Mouse (Mus musculus) adrenal gland, adult 8-10 months (tissue): ENCODE results near the gene Cd27. TPM values are rescaled to one million over a fixed set of nuclear protein-coding genes. Genes with fewer than 3 reads are reported as not detected.

ENCODE experiments used
- DNase-seq: peaks from one replicate; pipeline ENCODE4 v3.0.0; 2022
- microRNA-seq, 2 experiments: library from miRNA; unstranded; fragments of <30 nt; microRNA quantifications; one replicate each; pipeline ENCODE4 v1.2.0; 2022
- total RNA-seq, 4 experiments: library from RNA; stranded (reverse); gene quantifications; 2 replicates each; pipeline ENCODE4 v1.2.4; 2022

Gene Cd27
- total RNA-seq, 4 experiments from 2014 or later: 0.38 to 0.75 (median 0.64) TPM

DNA sequence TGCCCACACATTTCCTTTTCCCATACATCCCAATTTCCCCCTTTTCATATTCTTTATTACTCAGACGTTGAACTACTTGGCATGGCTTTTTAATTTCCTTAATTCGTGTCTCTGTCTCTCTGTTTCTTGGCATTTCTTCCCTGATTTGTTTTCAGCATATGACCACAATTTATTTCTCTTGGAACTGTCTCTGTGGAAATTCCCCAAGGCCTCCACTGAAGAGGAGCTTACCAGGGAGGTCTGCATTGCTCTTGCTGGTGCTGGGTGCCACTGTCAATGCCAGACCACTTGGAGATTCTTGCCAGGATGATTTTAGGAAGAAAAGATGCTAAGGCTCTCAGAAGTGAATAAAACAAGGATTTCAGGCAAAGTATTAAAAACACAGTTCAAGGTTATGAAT lies 24.2 kb downstream of the Cd27 start:
- DNase-seq: no peak

DNA sequence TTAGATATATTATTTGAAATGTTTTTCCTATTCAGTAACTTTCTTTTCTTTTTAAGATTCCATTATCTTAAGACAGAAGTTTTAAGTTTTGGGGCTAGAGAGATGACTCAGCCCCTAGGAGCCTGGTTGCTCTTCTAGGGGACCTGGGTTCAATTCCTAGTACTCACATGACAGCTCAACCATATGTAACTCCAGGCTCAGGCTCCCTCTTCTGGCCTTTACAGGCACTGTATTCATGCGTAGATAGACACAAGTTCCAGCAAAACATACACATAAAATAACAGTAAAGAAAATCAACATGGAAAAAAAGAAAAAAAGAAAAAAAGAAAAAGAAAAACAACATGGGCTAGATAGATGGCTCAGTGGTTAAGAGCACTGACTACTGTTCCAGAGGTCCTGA lies 26.4 kb downstream of the Cd27 start:
- DNase-seq: no peak

DNA sequence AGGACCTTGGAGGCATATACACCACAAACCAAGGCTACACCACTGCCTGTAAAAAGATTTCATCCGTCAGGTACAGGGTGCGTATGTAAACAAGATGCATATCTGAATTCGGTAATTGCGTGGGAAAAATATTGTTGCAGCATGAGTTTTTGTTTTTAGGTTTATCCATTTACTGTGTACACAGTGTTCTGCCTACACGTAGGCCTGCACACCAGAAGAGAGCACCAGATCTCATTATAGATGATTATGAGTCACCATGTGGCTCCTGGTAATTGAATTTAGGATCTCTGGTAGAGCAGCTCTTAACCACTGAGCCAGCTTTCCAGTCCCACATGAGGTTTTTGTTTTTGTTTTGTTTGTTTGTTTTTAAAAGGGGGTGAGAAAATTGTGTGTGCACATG lies 39.6 kb downstream of the Cd27 start:
- DNase-seq: no peak

DNA sequence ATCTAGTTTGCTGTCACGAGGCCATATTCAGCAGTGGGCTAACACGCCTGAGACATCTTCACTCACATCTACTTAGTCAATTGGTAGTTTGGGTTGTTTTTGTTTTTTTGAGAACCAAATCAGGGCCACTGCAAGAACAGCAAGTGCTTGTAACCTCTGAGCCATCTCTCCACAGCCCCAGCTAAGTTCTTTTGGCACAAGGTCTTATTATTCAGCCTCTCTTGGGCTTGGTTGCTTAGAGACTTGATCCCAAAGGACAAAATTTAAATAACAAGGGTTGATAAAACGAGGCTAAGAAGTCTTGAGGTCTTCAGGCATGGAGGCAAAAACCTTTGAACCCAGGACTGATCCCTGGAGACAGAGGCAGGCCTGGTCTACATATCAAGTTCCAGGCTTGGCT lies 40.5 kb downstream of the Cd27 start:
- no peak for DNase-seq

DNA sequence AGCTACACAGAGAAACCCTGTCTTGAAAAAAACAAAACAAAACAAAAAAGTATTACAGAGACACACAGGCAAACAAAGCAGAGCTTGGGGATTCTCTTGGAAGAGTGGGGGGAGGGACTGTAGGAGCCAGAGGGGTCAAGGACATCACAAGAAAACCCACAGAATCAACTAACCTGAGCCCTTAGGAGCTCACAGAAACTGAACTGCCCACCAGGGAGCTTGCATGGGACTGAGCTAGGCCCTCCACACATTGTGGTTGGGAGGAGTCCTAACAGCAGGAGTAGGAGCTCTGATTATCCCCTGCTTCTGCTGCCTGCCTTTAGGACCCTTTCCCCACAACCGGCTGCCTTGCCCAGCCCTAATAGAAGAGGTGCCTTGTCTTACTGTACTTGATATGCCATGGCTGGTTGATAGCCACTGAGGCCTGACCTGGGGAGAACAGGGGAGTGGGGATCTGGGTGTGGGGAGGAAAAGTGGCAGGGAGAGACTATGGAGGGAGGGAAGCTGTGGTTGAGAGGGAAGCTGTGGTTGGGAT lies 41.2 kb downstream of the Cd27 start:
- DNase-seq: no peak

DNA sequence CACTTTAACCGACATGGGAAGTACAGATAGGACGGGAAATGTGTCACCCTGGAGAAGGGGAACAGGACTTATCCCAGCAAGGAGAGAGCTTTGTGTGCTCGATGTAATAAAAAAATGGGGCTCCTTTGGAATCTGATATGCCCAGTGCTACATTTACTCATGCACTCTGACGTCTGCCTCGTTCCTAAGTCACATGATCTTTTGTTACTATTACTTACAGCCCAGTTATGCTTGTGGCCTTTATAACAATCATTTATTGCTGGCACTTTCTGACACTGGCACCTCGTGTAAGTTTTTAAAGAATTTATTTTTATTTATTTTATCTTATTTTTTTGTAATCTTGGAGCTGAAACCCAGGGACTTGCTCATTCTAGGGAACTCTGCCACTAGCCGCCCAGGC lies 43.4 kb downstream of the Cd27 start:
- DNase-seq: no peak

DNA sequence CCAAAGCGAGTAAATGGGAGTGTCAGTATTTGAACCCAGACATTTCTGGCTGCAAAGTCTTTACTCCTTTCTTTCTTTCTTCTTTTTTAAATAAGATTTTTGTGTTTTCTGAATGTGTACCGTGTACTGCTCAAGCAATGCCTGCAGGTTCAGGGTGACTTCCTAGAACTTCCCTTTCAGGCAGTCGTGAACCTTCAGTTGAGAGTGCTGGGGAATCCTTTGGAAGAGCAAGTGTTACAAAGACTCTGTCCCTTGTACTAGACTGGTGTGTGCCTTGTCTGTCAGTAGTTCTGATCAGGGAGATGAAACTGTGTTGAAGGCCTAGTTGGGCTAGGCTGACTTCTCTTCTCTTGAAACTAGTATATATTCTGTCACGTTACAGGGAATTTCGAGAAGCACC lies 44.0 kb downstream of the Cd27 start:
- no peak for DNase-seq

DNA sequence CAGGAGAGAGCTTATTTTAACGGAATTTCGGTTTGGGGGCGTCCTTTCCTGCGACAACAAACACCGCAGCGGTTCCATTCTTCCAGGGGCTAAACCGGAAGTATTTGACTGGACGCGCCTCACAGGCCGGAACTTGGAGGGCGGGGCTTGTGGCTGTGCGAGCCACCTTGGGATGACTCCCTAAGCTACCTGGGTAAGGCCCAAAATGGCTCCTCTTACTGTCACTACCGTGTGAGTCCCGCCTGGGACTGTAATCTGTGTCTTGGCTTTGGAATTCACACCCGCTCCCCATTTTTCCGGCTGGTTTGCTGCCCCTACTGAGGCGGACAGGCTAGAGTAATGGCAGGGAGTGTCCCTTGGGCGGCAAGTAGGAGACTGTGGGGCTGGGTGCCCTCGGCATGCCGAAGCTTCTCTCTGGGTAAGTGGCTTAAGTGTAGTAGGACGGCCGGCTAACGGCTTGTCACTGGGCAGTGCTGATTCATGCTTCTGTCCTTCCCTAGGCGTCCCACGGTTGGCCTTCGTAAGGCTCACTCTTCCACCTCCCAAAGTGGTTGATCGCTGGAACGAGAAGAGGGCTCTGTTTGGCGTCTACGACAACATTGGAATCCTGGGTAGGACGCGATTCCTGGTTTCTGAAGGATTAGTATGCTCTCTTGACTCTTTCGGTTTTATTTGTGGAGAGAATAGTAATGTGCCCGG lies 44.6 kb downstream of the Cd27 start:
- DNase-seq: peak; percentile 91

DNA sequence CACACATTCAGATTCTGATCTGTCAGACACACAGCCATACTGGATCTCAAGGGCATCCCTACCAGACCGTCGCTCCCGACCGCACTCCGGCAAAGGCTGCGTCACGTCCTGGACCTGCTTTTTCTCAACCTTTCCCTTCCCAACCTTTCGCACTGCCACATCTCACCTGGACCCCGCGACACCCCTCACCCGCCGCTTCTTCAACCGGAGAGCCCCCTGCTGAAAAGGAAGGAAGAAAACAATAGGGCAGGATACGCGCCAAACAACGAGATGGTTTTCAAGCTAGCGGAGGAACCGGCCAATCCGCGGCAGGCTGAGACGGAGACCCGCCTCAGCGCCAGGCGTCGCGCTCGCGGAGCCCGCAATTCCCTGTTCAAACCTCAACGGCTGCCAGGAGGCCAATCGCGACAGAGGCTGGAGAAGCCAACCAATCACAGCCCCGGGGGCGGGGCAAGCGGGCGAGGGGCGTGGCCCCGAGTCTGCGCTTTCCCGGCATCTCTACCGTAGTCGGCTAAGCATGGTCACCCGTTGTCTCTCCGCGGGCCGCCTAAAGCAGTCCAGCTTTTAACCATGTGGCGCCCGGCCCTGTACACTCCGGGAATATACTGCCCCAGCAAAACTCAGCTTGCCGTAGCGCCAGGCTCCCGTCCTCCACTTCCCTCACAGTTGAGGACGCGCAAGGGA lies 45.3 kb downstream of the Cd27 start, which contains the start of the genes Ncapd2 and Mrpl51:
TSS of gene Ncapd2 (minus strand) at position 370 of the 684 bp plus-strand sequence.
TSS of gene Mrpl51 (plus strand) at position 470 of the 684 bp plus-strand sequence.
- DNase-seq: peak; percentile 95

DNA sequence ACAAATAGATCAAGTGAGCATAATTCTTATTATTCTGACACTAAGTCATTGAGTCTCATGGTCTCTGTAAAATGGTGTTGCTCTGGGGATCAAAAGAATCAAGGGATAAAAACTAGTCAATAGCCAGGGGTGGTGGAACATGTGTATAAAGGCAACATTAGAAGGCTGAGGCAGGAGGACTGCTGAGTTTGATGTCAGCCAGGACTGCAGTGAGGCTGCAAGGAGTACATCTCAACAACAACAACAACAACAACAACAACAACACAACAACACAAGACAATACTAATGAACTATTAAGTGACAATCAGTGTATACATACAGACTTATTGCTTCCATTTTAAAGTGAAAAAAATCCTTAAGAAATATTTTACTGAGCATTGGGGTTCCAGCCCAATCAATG lies 46.0 kb downstream of the Cd27 start:
- no peak for DNase-seq

DNA sequence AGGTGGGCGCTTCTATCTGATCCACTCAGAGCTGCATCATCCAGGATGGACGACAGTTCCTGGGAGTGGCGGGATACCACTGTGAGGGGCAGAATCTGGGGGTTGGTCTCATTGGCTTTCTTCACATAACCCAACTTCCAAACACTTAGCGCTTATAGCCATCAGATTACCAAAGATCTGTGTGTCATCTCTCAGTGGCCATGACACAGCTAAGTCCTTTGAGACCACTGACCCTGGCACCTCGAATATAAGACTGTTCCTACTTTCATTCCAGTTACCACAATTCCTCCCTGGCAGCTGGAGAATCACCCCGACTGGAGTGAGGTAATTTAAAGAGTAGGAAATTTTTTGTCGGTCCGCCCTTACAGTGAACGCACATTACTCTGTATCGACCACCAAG lies 50.6 kb downstream of the Cd27 start:
- DNase-seq: no peak

Small RNA genes lying within 50 kb of the gene (microRNA-seq; reads per million reads assigned to microRNA genes)
- 0 to 0.50 reads per million in 2 experiments for gene Mir3098
- gene Mir8113: 0 reads per million in 2 experiments

Other genes starting within 250 kb of the Cd27 start
- 1 to 10 TPM in 3 of 4 experiments, under 1 TPM in 1; 0.81 to 3.8 (median 1.9) TPM for gene Pianp, start 240.3 kb downstream of the Cd27 start, total RNA-seq
- gene Zfp384, start 227.9 kb downstream of the Cd27 start, total RNA-seq: 10 to 100 TPM; 46.9 to 87.0 (median 56.5) TPM
- 10 to 100 TPM; 62.7 to 74.3 (median 72.6) TPM for gene Ing4, start 197.2 kb downstream of the Cd27 start, total RNA-seq
- gene Acrbp, start 187.3 kb downstream of the Cd27 start, total RNA-seq: 10 to 100 TPM in 1 of 4 experiments, 1 to 10 TPM in 3; 6.9 to 12.1 (median 9.1) TPM
- 1 to 10 TPM in 1 of 4 experiments, under 1 TPM in 3; 0.73 to 1.3 (median 0.83) TPM for gene Lpar5, start 169.1 kb downstream of the Cd27 start, total RNA-seq
- gene Chd4, start 141.0 kb downstream of the Cd27 start, total RNA-seq: 100 to 1,000 TPM; 140 to 272 (median 202) TPM
- 10 to 100 TPM; 41.6 to 48.8 (median 43.4) TPM for gene Nop2, start 105.1 kb downstream of the Cd27 start, total RNA-seq
- gene Iffo1, start 91.8 kb downstream of the Cd27 start, total RNA-seq: 10 to 100 TPM; 15.2 to 60.0 (median 37.1) TPM
- 1,000 to 10,000 TPM; 1,769 to 2,176 (median 2,111) TPM for gene Gapdh, start 70.5 kb downstream of the Cd27 start, total RNA-seq
- 10 to 100 TPM; 10.6 to 40.2 (median 26.6) TPM for gene Ncapd2, start 45.3 kb downstream of the Cd27 start, total RNA-seq
- gene Mrpl51, start 45.2 kb downstream of the Cd27 start, total RNA-seq: 100 to 1,000 TPM; 155 to 179 (median 167) TPM
- gene Vamp1, start 21.5 kb downstream of the Cd27 start, total RNA-seq: 10 to 100 TPM; 40.1 to 85.3 (median 58.8) TPM
- gene Tapbpl, start 5.2 kb downstream of the Cd27 start, total RNA-seq: 10 to 100 TPM; 11.6 to 13.9 (median 12.6) TPM
- not detected for gene Tuba3a, start 49.0 kb upstream of the Cd27 start, total RNA-seq
- 10 to 100 TPM; 74.1 to 83.5 (median 81.0) TPM for gene Ltbr, start 76.9 kb upstream of the Cd27 start, total RNA-seq
- gene Scnn1a, start 83.6 kb upstream of the Cd27 start, total RNA-seq: 1 to 10 TPM; 1.4 to 3.4 (median 2.2) TPM
- gene Tnfrsf1a, start 112.4 kb upstream of the Cd27 start, total RNA-seq: 100 to 1,000 TPM; 194 to 259 (median 215) TPM
- under 1 TPM in 2 of 4 experiments, not detected in 2; 0.09 to 0.19 TPM for gene Plekhg6, start 143.8 kb upstream of the Cd27 start, total RNA-seq